Comparison of ENCODE assay signal across 8 mouse cellular contexts in the genomic region with DNA sequence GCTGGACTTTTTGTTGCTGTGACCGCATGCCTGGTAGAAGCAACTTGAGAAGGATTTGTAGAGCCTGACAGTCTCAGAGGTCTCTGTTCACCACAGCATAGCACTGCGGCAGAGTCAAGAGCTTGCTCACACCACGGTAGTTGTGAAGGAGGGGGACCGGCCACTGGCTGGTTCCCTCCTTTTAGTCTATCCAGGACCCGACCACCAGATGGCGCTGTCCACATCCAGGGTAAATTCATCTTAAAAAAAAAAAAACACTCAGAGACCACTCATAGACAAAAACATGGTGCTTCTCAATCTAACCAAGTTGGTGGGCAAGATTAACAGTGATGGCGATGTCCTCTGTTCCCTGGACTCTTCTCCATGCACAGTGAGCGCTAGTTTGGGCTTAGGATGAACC. TPM values are rescaled to one million over a fixed set of nuclear protein-coding genes. Genes with fewer than 3 reads are reported as not detected.
A peak's percentile ranks its signal among the peaks of the same experiment; 100 is the strongest.
DNase-seq lines count a peak whose midpoint lies in the region; ATAC-seq and TF ChIP-seq lines count a peak whose summit lies in the region.
"Had no signal": no experiment of that assay in that cellular context is flagged by ENCODE, and none has a peak within 500 bp of the region (broad histone marks: within the 10 kb centered on the region; RNA-seq: fewer than 3 reads in every experiment).

No protein-coding gene starts in this region.

- TF ChIP-seq EP300 in stomach, postnatal 0 days (optimal IDR thresholded peaks at IDR 0.05) = no peak

- H3K4me3 ChIP-seq in midbrain, postnatal 0 days (ENCODE audit: low read depth, low read length) = no peak overlapping the region
- H3K4me3 ChIP-seq in midbrain, embryonic 13.5 days (replicated peaks) = no peak overlapping the region
- H3K4me3 ChIP-seq in stomach, postnatal 0 days (ENCODE audit: low read depth, low read length) = no peak overlapping the region
- no peak overlapping the region for H3K4me3 ChIP-seq in forebrain, embryonic 14.5 days (ENCODE audit: low read depth, low read length)
- H3K4me3 ChIP-seq: liver, embryonic 15.5 days had no signal

- peaks cover 2% of the 10 kb centered on the region; the same call in 1 of the 2 replicates for H3K4me1 ChIP-seq in midbrain, postnatal 0 days (ENCODE audit: insufficient read depth, low read length)
- peaks cover 11% of the 10 kb centered on the region for H3K4me1 ChIP-seq in midbrain, embryonic 13.5 days (replicated peaks)
- H3K4me1 ChIP-seq in stomach, postnatal 0 days (replicated peaks; ENCODE audit: control insufficient read depth, insufficient read depth) = no peaks in the 10 kb centered on the region
- no peaks in the 10 kb centered on the region for H3K4me1 ChIP-seq in forebrain, embryonic 14.5 days (ENCODE audit: control insufficient read depth, insufficient read depth, low read length)
- H3K4me1 ChIP-seq: liver, embryonic 15.5 days had no signal

- H3K4me2 ChIP-seq in midbrain, postnatal 0 days (ENCODE audit: low read depth, low read length, poor library complexity, severe bottlenecking) = no peak overlapping the region
- H3K4me2 ChIP-seq in midbrain, embryonic 13.5 days (replicated peaks) = no peak overlapping the region
- no peak overlapping the region for H3K4me2 ChIP-seq in stomach, postnatal 0 days (replicated peaks; ENCODE audit: low read depth)
- no peak overlapping the region for H3K4me2 ChIP-seq in forebrain, embryonic 14.5 days (ENCODE audit: low read length)
- H3K4me2 ChIP-seq: liver, embryonic 15.5 days had no signal

- H3K27me3 ChIP-seq in midbrain, postnatal 0 days (ENCODE audit: insufficient read depth, low read length) = no peaks in the 10 kb centered on the region
- no peaks in the 10 kb centered on the region for H3K27me3 ChIP-seq in midbrain, embryonic 13.5 days
- H3K27me3 ChIP-seq in stomach, postnatal 0 days (ENCODE audit: control insufficient read depth, insufficient read depth, low read length) = no peaks in the 10 kb centered on the region
- H3K27me3 ChIP-seq in forebrain, embryonic 14.5 days (replicated peaks; ENCODE audit: control insufficient read depth, insufficient read depth, low read length) = no peaks in the 10 kb centered on the region

- no peak overlapping the region for H3K9ac ChIP-seq in midbrain, postnatal 0 days (replicated peaks; ENCODE audit: low read length, poor library complexity, severe bottlenecking)
- no peak overlapping the region for H3K9ac ChIP-seq in midbrain, embryonic 13.5 days (replicated peaks)
- H3K9ac ChIP-seq in stomach, postnatal 0 days (ENCODE audit: low read length) = no peak overlapping the region
- H3K9ac ChIP-seq in forebrain, embryonic 14.5 days (ENCODE audit: low read length) = no peak overlapping the region
- H3K9ac ChIP-seq: liver, embryonic 15.5 days had no signal

- no peak for DNase-seq in midbrain, postnatal 0 days (ENCODE audit: low spot score)
- DNase-seq in T-cell, adult 2 months (ENCODE audit: low spot score) = peak; percentile 26
- peak; percentile 9 for DNase-seq in kidney, postnatal 14 days
- DNase-seq in stomach, postnatal 0 days (ENCODE audit: low spot score) = peak; percentile 55
- no peak for DNase-seq in layer of hippocampus, postnatal 10 days (ENCODE audit: low spot score in 2 of 2)
- no peak for DNase-seq in forebrain, embryonic 14.5 days (ENCODE audit: low spot score)

- no peak overlapping the region for H3K27ac ChIP-seq in midbrain, postnatal 0 days (ENCODE audit: low read depth, low read length)
- H3K27ac ChIP-seq in midbrain, embryonic 13.5 days = no peak overlapping the region
- H3K27ac ChIP-seq in stomach, postnatal 0 days (replicated peaks) = no peak overlapping the region
- no peak overlapping the region for H3K27ac ChIP-seq in forebrain, embryonic 14.5 days (ENCODE audit: low read depth, low read length)
- H3K27ac ChIP-seq: liver, embryonic 15.5 days had no signal

- TF ChIP-seq CTCF in midbrain, postnatal 0 days (IDR thresholded peaks at IDR 0.05) = peak; percentile 38; the same call in 1 of the 2 replicates
- peak; percentile 67 for TF ChIP-seq CTCF in stomach, postnatal 0 days (IDR thresholded peaks at IDR 0.05; ENCODE audit: low read depth)

- no peaks in the 10 kb centered on the region for H3K9me3 ChIP-seq in midbrain, postnatal 0 days (ENCODE audit: low read length)
- no peaks in the 10 kb centered on the region for H3K9me3 ChIP-seq in midbrain, embryonic 13.5 days
- no peaks in the 10 kb centered on the region for H3K9me3 ChIP-seq in stomach, postnatal 0 days (ENCODE audit: control insufficient read depth, low read length)
- no peaks in the 10 kb centered on the region for H3K9me3 ChIP-seq in forebrain, embryonic 14.5 days (replicated peaks; ENCODE audit: control insufficient read depth, low read length)
- H3K9me3 ChIP-seq: liver, embryonic 15.5 days had no signal

- WGBS in midbrain, postnatal 0 days = 85% methylated on average over 8 of the region's 8 CpGs
- WGBS in midbrain, embryonic 13.5 days = 78% methylated on average over 8 of the region's 8 CpGs
- WGBS in stomach, postnatal 0 days = 71% methylated on average over 8 of the region's 8 CpGs
- WGBS in forebrain, embryonic 14.5 days = 84% methylated on average over 8 of the region's 8 CpGs

- H3K36me3 ChIP-seq in midbrain, postnatal 0 days (ENCODE audit: insufficient read depth, low read length) = no peaks in the 10 kb centered on the region
- H3K36me3 ChIP-seq in midbrain, embryonic 13.5 days = no peaks in the 10 kb centered on the region
- no peaks in the 10 kb centered on the region for H3K36me3 ChIP-seq in stomach, postnatal 0 days (ENCODE audit: control insufficient read depth, insufficient read depth, low read length)
- H3K36me3 ChIP-seq in forebrain, embryonic 14.5 days (ENCODE audit: control insufficient read depth, insufficient read depth, low read length) = no peaks in the 10 kb centered on the region
- H3K36me3 ChIP-seq: liver, embryonic 15.5 days had no signal

- ATAC-seq in midbrain, postnatal 0 days (ENCODE audit: low FRiP score) = no peak
- no peak for ATAC-seq in midbrain, embryonic 13.5 days
- ATAC-seq in stomach, postnatal 0 days (ENCODE audit: low FRiP score, low TSS enrichment) = no peak
- ATAC-seq in forebrain, embryonic 14.5 days = no peak

RNA-seq across cellular contexts. Expression of gene Myo3b, which starts 1.7 kb away (rescaled TPM):
- total RNA-seq in midbrain, postnatal 0 days (2014; rRNA removed) = 0.44 and 1.1 TPM in 2 replicates
- 0.14 and 0.32 TPM in 2 replicates for polyA plus RNA-seq in midbrain, postnatal 0 days (2015; fragmentation: Nextera tagmentation; extraction: Ambion mirVana)
- polyA plus RNA-seq in midbrain, embryonic 13.5 days (2015; fragmentation: Nextera tagmentation; extraction: Ambion mirVana) = 0.17 and 0.19 TPM in 2 replicates
- 0.21 and 0.42 TPM in 2 replicates for polyA plus RNA-seq in stomach, postnatal 0 days (2015; fragmentation: Nextera tagmentation; extraction: Ambion mirVana)
- 1 to 10 TPM; 1.5 to 1.6 TPM for total RNA-seq in layer of hippocampus, postnatal 10 days (2021)
- polyA plus RNA-seq in forebrain, embryonic 14.5 days (2014; fragmentation: Nextera tagmentation; extraction: Ambion mirVana) = 0.09 and 0.17 TPM in 2 replicates
- polyA plus RNA-seq: liver, embryonic 15.5 days had no signal

Comparison
In these comparisons a context has a peak if more than half of its experiments do, and no peak if none do; other contexts are left out.
1. DNase-seq: peak in T-cell, adult 2 months (single experiment), kidney, postnatal 14 days (single experiment) and stomach, postnatal 0 days (single experiment); none in midbrain, postnatal 0 days (single experiment), layer of hippocampus, postnatal 10 days (0 of 2) and forebrain, embryonic 14.5 days (single experiment).